Mouse (Mus musculus): ENCODE results near the gene Astn2.

GRCm38 (mm10) chr4:66232350-66232749, 172.1 kb downstream of the Astn2 start:
- no peak for TF ChIP-seq CTCF (IDR thresholded peaks at IDR 0.05; ENCODE audit: low read depth, low read length)
- no peak for TF ChIP-seq POLR2A (IDR thresholded peaks at IDR 0.05; ENCODE audit: borderline replicate concordance, low read depth, low read length)
